Mouse (Mus musculus) telencephalon, adult 2 months (tissue): ENCODE results near the gene D430019H16Rik.

Experiments
- DNase-seq: peaks from one replicate; pipeline ENCODE4 v3.0.0-alpha.2; 2011; ENCODE audit warnings: low read depth, low spot score

The D430019H16Rik gene

GRCm38 (mm10) chr12:105453670-105454257 lies at the start of gene D430019H16Rik:
D430019H16Rik (plus strand) TSS chr12:105453856.
- no peak for DNase-seq

- no peak for DNase-seq
Measured at GRCm38 (mm10) chr12:105406008-105406407, 47.6 kb upstream of the D430019H16Rik start.

GRCm38 (mm10) chr12:105413909-105414308 lies 39.7 kb upstream of the D430019H16Rik start:
- no peak for DNase-seq

GRCm38 (mm10) chr12:105420476-105420875 lies 33.2 kb upstream of the D430019H16Rik start:
- no peak for DNase-seq

GRCm38 (mm10) chr12:105426541-105426940 lies 27.1 kb upstream of the D430019H16Rik start:
- DNase-seq: no peak

GRCm38 (mm10) chr12:105427039-105427757 lies 26.5 kb upstream of the D430019H16Rik start:
- peak; percentile 78 for DNase-seq

- no peak for DNase-seq
Measured at GRCm38 (mm10) chr12:105431872-105432271, 21.8 kb upstream of the D430019H16Rik start.

- no peak for DNase-seq
Measured at GRCm38 (mm10) chr12:105432807-105433206, 20.8 kb upstream of the D430019H16Rik start.

GRCm38 (mm10) chr12:105438259-105438658 lies 15.4 kb upstream of the D430019H16Rik start:
- DNase-seq: peak; percentile 71

GRCm38 (mm10) chr12:105439976-105440375 lies 13.7 kb upstream of the D430019H16Rik start:
- no peak for DNase-seq

GRCm38 (mm10) chr12:105443569-105443968 lies 10.1 kb upstream of the D430019H16Rik start:
- DNase-seq: no peak

- DNase-seq: no peak
Measured at GRCm38 (mm10) chr12:105445767-105446166, 7.9 kb upstream of the D430019H16Rik start.

GRCm38 (mm10) chr12:105449239-105449638 lies 4.4 kb upstream of the D430019H16Rik start:
- DNase-seq: no peak

- no peak for DNase-seq
Measured at GRCm38 (mm10) chr12:105454258-105455062, 804 bp downstream of the D430019H16Rik start.

GRCm38 (mm10) chr12:105455063-105455559 lies 1.5 kb downstream of the D430019H16Rik start:
- DNase-seq: peak; percentile 72

GRCm38 (mm10) chr12:105458791-105459190 lies 5.1 kb downstream of the D430019H16Rik start:
- no peak for DNase-seq

- no peak for DNase-seq
Measured at GRCm38 (mm10) chr12:105461066-105461465, 7.4 kb downstream of the D430019H16Rik start.

- DNase-seq: no peak
Measured at GRCm38 (mm10) chr12:105469026-105469425, 15.4 kb downstream of the D430019H16Rik start.

GRCm38 (mm10) chr12:105475230-105475911 lies 21.7 kb downstream of the D430019H16Rik start:
- peak; percentile 77 for DNase-seq

- no peak for DNase-seq
Measured at GRCm38 (mm10) chr12:105476453-105476852, 22.8 kb downstream of the D430019H16Rik start.

- no peak for DNase-seq
Measured at GRCm38 (mm10) chr12:105476993-105477392, 23.3 kb downstream of the D430019H16Rik start.
